Mouse (Mus musculus) right cerebral cortex, postnatal 36 days (tissue): ENCODE measurements around the gene Fam57a.

Source experiments
- DNase-seq, 2 experiments: peaks; one replicate each; pipeline ENCODE4 v3.0.0; 2022; ENCODE audit warnings: low spot score in 2 of 2, mixed read lengths in 1 of 2

Fam57a gene

DNA sequence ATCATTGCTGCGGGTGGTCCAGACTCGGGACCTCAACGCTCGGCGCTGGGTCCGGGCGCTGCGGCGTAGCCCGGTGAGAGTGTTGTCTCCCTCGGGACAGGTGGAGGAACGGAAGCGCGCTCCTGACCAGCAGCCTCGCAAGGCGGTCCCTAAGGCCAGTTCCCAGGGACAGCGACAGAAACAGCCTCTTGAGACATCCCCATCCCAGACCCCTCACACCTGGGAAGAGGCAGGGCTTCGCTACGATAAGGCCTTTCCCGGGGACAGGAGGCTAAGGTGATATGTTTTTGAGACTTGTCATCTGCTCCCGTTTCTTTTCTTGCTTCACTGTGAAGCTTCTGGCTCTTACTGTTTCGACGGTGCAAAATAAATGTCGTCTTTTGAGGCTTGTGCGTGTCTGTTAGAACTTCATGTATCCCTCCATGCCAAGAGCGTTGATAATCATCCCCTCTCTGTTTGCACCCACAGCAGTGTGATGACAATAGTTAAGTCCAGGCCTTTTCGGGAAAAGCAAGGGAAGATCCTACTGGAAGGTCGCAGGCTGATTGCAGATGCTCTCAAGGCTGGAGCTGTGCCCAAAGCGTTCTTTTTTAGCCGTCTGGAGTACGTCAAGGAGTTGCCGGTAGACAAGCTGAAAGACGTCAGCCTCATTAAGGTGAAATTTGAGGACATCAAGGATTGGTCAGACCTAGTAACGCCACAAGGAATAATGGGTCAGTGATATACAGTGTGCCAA lies 64.5 kb downstream of the Fam57a start:
- no peak for DNase-seq

GRCm38 (mm10) chr11:76246439-76246838 lies 67.0 kb downstream of the Fam57a start:
- DNase-seq: no peak

- DNase-seq: no peak
Measured at GRCm38 (mm10) chr11:76247239-76247638, 67.8 kb downstream of the Fam57a start.

- no peak for DNase-seq
Measured at GRCm38 (mm10) chr11:76252036-76252435, 72.6 kb downstream of the Fam57a start.

- peak; percentile 67 to 77 for DNase-seq
Measured at GRCm38 (mm10) chr11:76253145-76253917, 73.9 kb downstream of the Fam57a start.

DNA sequence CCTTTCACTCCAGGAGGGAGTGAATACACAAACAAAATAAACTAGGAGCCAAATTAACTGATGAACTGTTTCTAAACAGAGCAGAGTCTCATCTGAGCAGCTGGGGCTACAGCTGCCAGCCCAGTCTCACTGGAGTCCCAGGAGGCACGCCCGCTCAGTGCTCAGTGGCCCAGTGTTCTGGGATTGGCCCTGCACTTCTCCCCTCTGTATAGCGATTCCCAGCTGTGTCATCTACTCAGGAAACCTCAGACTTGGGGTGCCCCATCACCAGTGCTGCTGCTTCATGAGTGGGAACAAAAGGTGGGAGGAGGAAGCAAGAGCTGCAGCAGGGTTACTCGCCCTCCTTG lies 74.4 kb downstream of the Fam57a start:
- no peak for DNase-seq

DNA sequence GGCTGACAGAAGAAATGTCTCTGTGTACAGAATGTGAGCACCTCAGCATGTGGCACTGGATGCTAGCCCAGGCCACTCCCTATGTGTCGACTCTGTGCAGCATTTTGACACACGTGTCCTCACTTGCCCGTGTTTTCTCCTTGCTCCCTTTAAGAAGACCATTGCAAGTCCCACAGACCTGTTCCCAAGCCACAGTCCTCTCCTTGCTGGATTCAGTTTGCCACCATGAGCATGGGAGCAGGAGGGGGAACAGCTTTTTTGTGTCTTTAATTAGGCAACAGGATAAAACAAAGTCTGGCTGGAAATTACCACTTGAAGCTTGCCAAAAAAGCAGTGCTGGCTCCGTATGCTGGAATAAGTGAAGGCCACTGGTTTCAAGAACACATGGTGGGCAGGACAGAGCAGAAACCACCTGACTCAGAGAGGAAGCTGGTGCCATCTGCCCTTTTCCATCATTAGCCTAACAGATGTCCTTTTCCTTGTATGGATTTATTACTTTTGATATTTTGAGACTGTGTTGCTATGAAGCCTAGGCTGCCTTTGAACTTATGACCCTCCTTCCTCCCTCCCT lies 76.0 kb downstream of the Fam57a start:
- no peak for DNase-seq

- DNase-seq: no peak
Measured at GRCm38 (mm10) chr11:76256129-76256528, 76.7 kb downstream of the Fam57a start.

GRCm38 (mm10) chr11:76257386-76257785 lies 77.9 kb downstream of the Fam57a start:
- DNase-seq: no peak

- DNase-seq: no peak
Measured at GRCm38 (mm10) chr11:76258511-76258910, 79.0 kb downstream of the Fam57a start.

DNA sequence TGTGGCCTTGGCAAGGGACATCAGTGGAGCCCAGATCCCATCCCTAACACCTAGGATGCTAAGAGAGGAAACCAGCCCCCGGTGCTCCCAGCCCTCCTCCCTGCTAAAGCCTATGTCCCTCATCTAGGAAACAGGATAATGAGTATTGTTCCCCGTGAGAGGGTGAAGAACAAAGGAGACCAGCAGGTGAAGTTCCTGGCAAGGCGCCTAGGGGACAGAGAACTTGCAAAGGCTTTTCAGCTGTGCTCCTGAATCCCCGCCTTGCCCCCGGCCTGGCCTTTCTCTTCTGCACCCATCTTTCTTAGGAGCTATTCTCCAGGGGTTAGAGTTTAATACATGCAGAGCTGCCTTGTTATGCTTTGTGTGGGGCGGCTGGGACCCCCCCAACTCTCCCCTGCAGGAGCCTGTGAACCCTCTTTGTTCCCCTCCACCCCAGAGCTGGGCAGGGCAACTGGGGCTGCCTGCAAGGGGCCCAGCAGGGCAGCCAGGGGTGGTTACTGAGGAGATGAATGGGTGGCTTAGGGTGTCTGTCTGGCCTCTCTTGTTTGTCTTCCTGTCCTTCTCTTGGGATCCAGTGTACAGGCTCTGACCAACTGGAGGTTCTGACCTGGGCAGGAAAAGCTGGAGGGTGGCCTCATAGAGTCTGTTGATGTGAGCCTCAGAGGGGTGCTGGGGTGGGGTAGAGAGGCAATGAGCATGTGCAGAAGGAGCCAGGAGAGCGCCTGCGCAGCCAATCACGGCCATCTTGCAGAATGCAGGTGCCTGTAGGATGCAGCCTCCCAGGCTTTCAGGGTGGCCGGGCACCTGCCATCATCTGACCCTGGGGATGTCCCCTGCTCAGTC lies 81.0 kb downstream of the Fam57a start:
- no peak for DNase-seq

DNA sequence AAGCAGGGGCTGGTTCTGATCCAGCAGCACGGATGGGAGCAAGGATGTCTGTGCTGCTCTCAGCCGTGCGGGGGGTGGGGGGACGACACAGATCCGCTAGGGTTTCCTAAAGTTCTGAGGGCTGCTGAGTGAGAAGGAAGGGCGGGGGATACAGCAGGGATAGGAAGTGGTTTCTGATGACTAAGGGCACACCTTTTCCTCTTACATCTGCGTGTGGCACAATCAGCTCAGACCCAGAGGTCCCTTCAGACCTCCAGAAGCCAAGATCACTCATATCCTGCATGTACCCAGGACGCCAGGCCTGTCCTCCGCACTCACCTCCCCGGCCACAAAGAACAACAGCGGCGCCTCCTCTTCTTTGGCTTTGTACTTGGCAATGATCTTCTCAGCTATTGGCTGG lies 81.8 kb downstream of the Fam57a start:
- DNase-seq: no peak

DNA sequence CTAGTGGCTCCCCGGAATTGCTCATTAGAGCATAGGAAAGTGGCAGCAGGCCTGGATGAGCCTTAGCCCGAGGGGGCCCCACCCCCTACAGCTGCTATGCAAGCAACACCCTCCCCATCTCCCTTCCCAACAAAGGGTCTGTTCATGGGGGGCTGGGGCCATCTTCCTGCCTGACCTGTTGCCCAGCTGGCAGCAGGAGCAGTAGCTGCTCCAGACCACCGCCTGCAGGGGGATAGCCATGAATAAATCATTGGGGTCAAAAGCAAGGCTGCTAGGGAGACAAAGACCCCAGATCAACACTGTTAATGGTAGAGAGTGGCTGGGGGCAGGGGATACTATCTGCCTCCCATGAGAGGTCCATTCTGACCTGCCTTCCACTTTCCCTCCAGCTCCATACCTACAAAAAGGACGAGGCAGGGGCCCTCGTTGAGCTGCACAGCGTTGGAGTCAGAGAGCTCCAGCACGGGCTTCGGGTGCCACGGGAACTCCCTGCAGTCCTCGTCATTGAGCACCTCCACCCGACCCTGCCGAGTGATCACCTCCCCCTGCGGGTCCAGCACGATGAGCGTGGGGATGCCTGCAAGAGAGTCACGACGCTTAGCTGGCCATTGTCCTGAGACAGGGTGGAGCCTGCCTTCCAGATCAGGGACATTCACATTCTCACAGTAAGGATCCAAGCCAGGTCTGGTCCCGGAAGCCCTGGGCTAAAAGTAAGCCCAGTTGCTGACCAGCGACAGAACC lies 83.3 kb downstream of the Fam57a start:
- DNase-seq: no peak
